Mouse (Mus musculus) forebrain, embryonic 11.5 days (tissue): ENCODE results near the gene Cachd1. TPM values are rescaled to one million over a fixed set of nuclear protein-coding genes. Genes with fewer than 3 reads are reported as not detected.
A peak's percentile ranks its signal among the peaks of the same experiment; 100 is the strongest.

Experiments
- ATAC-seq: fragments of 200-750 bp; cut with Nextera tagmentation; replicated peaks from 2 replicates; pipeline ENCODE4 v1.8.0; 2017; ENCODE audit warnings: moderate TSS enrichment; ENCODE audit not compliant: low FRiP score
- DNase-seq: peaks from one replicate; pipeline ENCODE4 v3.0.0-alpha.2; 2017; ENCODE audit warnings: low spot score
- H3K27ac ChIP-seq: fragments of 300-500 bp; sonication (generic); 2 replicates; pipeline ENCODE4 v1.5.1; 2014; ENCODE audit warnings: low read depth, low read length
- H3K27me3 ChIP-seq: fragments of 300-500 bp; sonication (generic); 2 replicates; pipeline ENCODE4 v1.6.1; 2014; ENCODE audit warnings: mild to moderate bottlenecking, low read length, mixed read lengths; ENCODE audit not compliant: control insufficient read depth, insufficient read depth
- H3K36me3 ChIP-seq: fragments of 300-500 bp; sonication (generic); 2 replicates; pipeline ENCODE4 v1.6.1; 2014; ENCODE audit warnings: mild to moderate bottlenecking, low read length, moderate library complexity, mixed read lengths; ENCODE audit not compliant: control insufficient read depth, insufficient read depth
- H3K4me1 ChIP-seq: fragments of 300-500 bp; sonication (generic); replicated peaks from 2 replicates; pipeline ENCODE4 v1.6.1; 2014; ENCODE audit warnings: low read length, mixed read lengths; ENCODE audit not compliant: control insufficient read depth, insufficient read depth
- H3K4me2 ChIP-seq: fragments of 300-500 bp; sonication (generic); 2 replicates; pipeline ENCODE4 v1.6.1; 2014; ENCODE audit warnings: low read depth, mild to moderate bottlenecking, low read length, moderate library complexity, mixed read lengths; ENCODE audit not compliant: severe bottlenecking
- H3K4me3 ChIP-seq: fragments of 300-500 bp; sonication (generic); 2 replicates; pipeline ENCODE4 v1.5.1; 2014; ENCODE audit warnings: low read depth, low read length
- H3K9ac ChIP-seq: fragments of 300-500 bp; sonication (generic); 2 replicates; pipeline ENCODE4 v1.6.1; 2014; ENCODE audit warnings: low read length
- H3K9me3 ChIP-seq: fragments of 300-500 bp; sonication (generic); 2 replicates; pipeline ENCODE4 v1.6.1; 2016; ENCODE audit warnings: low read length, mixed read lengths; ENCODE audit not compliant: control insufficient read depth
- WGBS: fragments of 180-500 bp; shearing (Covaris S2); extraction: QIAGEN DNeasy Blood & Tissue Kit; methylation state at CpG from one replicate; pipeline ENCODE4 v1.1.7; 2014; 5-methylcytosine and 5-hydroxymethylcytosine counted together
- polyA plus RNA-seq: library from polyadenylated mRNA; unstranded; fragments of >200 nt; fragmentation: Nextera tagmentation; extraction: Ambion mirVana; gene quantifications from 2 replicates; pipeline ENCODE4 v1.2.1, GENCODE M21; 2014

Cachd1 gene
- polyA plus RNA-seq, 1 experiment from 2014 or later, result 45.3 TPM

GRCm38 (mm10) chr4:100913666-100914065 is 137.2 kb downstream of the Cachd1 start:
- peak; percentile 60; the same call in 1 of the 2 replicates for ATAC-seq
- Histone ChIP-seq H3K27me3 (no peaks in the 10 kb centered on the region), H3K36me3 (no peaks in the 10 kb centered on the region; the same call in 1 of the 2 replicates), H3K9ac (no peak overlapping the region), H3K4me3 (no peak overlapping the region), H3K4me1 (peaks cover 14% of the 10 kb centered on the region), H3K4me2 (no peak overlapping the region), H3K27ac (no peak overlapping the region), H3K9me3 (no peaks in the 10 kb centered on the region)
- DNase-seq, result no peak
- 54% methylated on average over 4 of the region's 4 CpGs for WGBS

GRCm38 (mm10) chr4:100914532-100914931 is 138.1 kb downstream of the Cachd1 start:
- Histone ChIP-seq H3K4me3 (no peak overlapping the region), H3K36me3 (no peaks in the 10 kb centered on the region; the same call in 1 of the 2 replicates), H3K4me2 (no peak overlapping the region), H3K27me3 (no peaks in the 10 kb centered on the region), H3K9me3 (no peaks in the 10 kb centered on the region), H3K9ac (no peak overlapping the region), H3K27ac (no peak overlapping the region), H3K4me1 (peaks cover 14% of the 10 kb centered on the region)
- DNase-seq (no peak), ATAC-seq (no peak)
- 63% methylated on average over 3 of the region's 3 CpGs for WGBS

- 87% methylated on average over 2 of the region's 2 CpGs for WGBS
- H3K9ac ChIP-seq, result no peak overlapping the region
- no peak for ATAC-seq
Observed at GRCm38 (mm10) chr4:100915093-100915492, 138.6 kb downstream of the Cachd1 start.

GRCm38 (mm10) chr4:100917511-100917910 is 141.0 kb downstream of the Cachd1 start:
- H3K4me2 ChIP-seq, result no peak overlapping the region

More at GRCm38 (mm10) chr4:100915093-100915492, 138.6 kb downstream of the Cachd1 start:
- no peak overlapping the region for H3K27ac ChIP-seq
- peaks cover 13% of the 10 kb centered on the region for H3K4me1 ChIP-seq
- no peak overlapping the region for H3K4me2 ChIP-seq
- H3K9me3 ChIP-seq, result no peaks in the 10 kb centered on the region
- H3K36me3 ChIP-seq, result no peaks in the 10 kb centered on the region; the same call in 1 of the 2 replicates
- H3K4me3 ChIP-seq, result no peak overlapping the region
- DNase-seq, result no peak
- no peaks in the 10 kb centered on the region for H3K27me3 ChIP-seq

GRCm38 (mm10) chr4:100920413-100920812 is 143.9 kb downstream of the Cachd1 start:
- Histone ChIP-seq H3K27ac (no peak overlapping the region), H3K9me3 (no peaks in the 10 kb centered on the region), H3K4me3 (no peak overlapping the region), H3K9ac (no peak overlapping the region), H3K27me3 (no peaks in the 10 kb centered on the region), H3K36me3 (no peaks in the 10 kb centered on the region; the same call in 1 of the 2 replicates), H3K4me1 (0 out of 2 replicates have a peak, but pooled peaks cover 2% of the 10 kb centered on the region), H3K4me2 (no peak overlapping the region)
- 69% methylated on average over 1 of the region's 1 CpGs for WGBS
- DNase-seq (no peak), ATAC-seq (no peak)

More at GRCm38 (mm10) chr4:100917511-100917910, 141.0 kb downstream of the Cachd1 start:
- no peaks in the 10 kb centered on the region for H3K27me3 ChIP-seq
- no peak overlapping the region for H3K27ac ChIP-seq
- H3K9ac ChIP-seq, result no peak overlapping the region
- H3K9me3 ChIP-seq, result no peaks in the 10 kb centered on the region
- ATAC-seq (no peak), DNase-seq (no peak)
- peaks cover 8% of the 10 kb centered on the region; the same call in 1 of the 2 replicates for H3K4me1 ChIP-seq
- no peak overlapping the region for H3K4me3 ChIP-seq
- 89% methylated on average over 1 of the region's 1 CpGs for WGBS
- no peaks in the 10 kb centered on the region; the same call in 1 of the 2 replicates for H3K36me3 ChIP-seq

- no peak for DNase-seq
- no peaks in the 10 kb centered on the region for H3K9me3 ChIP-seq
- no peak overlapping the region for H3K4me3 ChIP-seq
- H3K27me3 ChIP-seq, result no peaks in the 10 kb centered on the region
- H3K4me2 ChIP-seq, result no peak overlapping the region
- WGBS, result 86% methylated on average over 11 of the region's 11 CpGs
- no peaks in the 10 kb centered on the region; the same call in 1 of the 2 replicates for H3K36me3 ChIP-seq
- H3K9ac ChIP-seq, result no peak overlapping the region
- H3K27ac ChIP-seq, result no peak overlapping the region
- 0 out of 2 replicates have a peak, but pooled peaks cover 2% of the 10 kb centered on the region for H3K4me1 ChIP-seq
- no peak for ATAC-seq
Observed at GRCm38 (mm10) chr4:100922816-100923554, 146.5 kb downstream of the Cachd1 start.

GRCm38 (mm10) chr4:100923598-100923997 is 147.1 kb downstream of the Cachd1 start:
- Histone ChIP-seq H3K9me3 (no peaks in the 10 kb centered on the region), H3K4me1 (0 out of 2 replicates have a peak, but pooled peaks cover 2% of the 10 kb centered on the region), H3K4me2 (no peak overlapping the region), H3K27ac (no peak overlapping the region), H3K9ac (no peak overlapping the region), H3K4me3 (no peak overlapping the region), H3K36me3 (no peaks in the 10 kb centered on the region), H3K27me3 (no peaks in the 10 kb centered on the region)
- DNase-seq (no peak), ATAC-seq (no peak)
- WGBS, result 77% methylated on average over 6 of the region's 6 CpGs

GRCm38 (mm10) chr4:100924276-100924675 is 147.8 kb downstream of the Cachd1 start:
- H3K27me3 ChIP-seq, result no peaks in the 10 kb centered on the region
- no peak overlapping the region for H3K4me2 ChIP-seq
- ATAC-seq, result no peak
- 0 out of 2 replicates have a peak, but pooled peaks cover 2% of the 10 kb centered on the region for H3K4me1 ChIP-seq
- no peak for DNase-seq
- 86% methylated on average over 4 of the region's 4 CpGs for WGBS
- H3K4me3 ChIP-seq, result no peak overlapping the region
- H3K27ac ChIP-seq, result no peak overlapping the region
- H3K9ac ChIP-seq, result no peak overlapping the region
- no peaks in the 10 kb centered on the region for H3K36me3 ChIP-seq
- no peaks in the 10 kb centered on the region for H3K9me3 ChIP-seq
